Mouse (Mus musculus): ENCODE data around the gene Baat.
"Not testable (repeated sequence)": the region's sequence is repeated elsewhere in the genome, so short reads cannot be mapped to it uniquely, and the experiment has no call there.

Baat gene

GRCm38 (mm10) chr4:49485442-49485841, 20.9 kb downstream of the Baat start:
- in situ Hi-C loops (cut with MboI) = no loop called here

- in situ Hi-C loops (cut with MboI) = no loop called here
These were observed 25.5 kb downstream of the Baat start for GRCm38 (mm10) chr4:49480896-49481295.

GRCm38 (mm10) chr4:49480104-49480760, 26.1 kb downstream of the Baat start:
- in situ Hi-C loops (cut with MboI) = no loop called here

- in situ Hi-C loops (cut with MboI) = not testable (repeated sequence)
These were observed 27.3 kb downstream of the Baat start for GRCm38 (mm10) chr4:49479035-49479434.

GRCm38 (mm10) chr4:49478118-49478877, 28.1 kb downstream of the Baat start:
- in situ Hi-C loops (cut with MboI) = no loop called here

- in situ Hi-C loops (cut with MboI) = no loop called here
These were observed 31.8 kb downstream of the Baat start for GRCm38 (mm10) chr4:49474583-49474982.

- in situ Hi-C loops (cut with MboI) = no loop called here
These were observed 32.8 kb downstream of the Baat start, which contains the start of gene Acnat1 for GRCm38 (mm10) chr4:49473435-49474100. Acnat1 (minus strand) TSS chr4:49473912.

GRCm38 (mm10) chr4:49469435-49470151, 36.8 kb downstream of the Baat start:
- in situ Hi-C loops (cut with MboI) = no loop called here

GRCm38 (mm10) chr4:49467360-49467759, 39.0 kb downstream of the Baat start:
- in situ Hi-C loops (cut with MboI) = no loop called here

GRCm38 (mm10) chr4:49456171-49456570, 50.2 kb downstream of the Baat start:
- in situ Hi-C loops (cut with MboI) = no loop called here

- in situ Hi-C loops (cut with MboI) = no loop called here
These were observed 54.4 kb downstream of the Baat start for GRCm38 (mm10) chr4:49451848-49452551.

GRCm38 (mm10) chr4:49451133-49451847, 55.1 kb downstream of the Baat start:
- in situ Hi-C loops (cut with MboI) = not testable (repeated sequence)

All from mature B cell (primary cell).